Mouse (Mus musculus) ovary, postnatal 14 days (tissue): ENCODE results near the gene Sdhb.

Source experiments
- DNase-seq: peaks from one replicate; pipeline ENCODE4 v3.0.0; 2022; ENCODE audit warnings: low spot score

The Sdhb gene

DNA sequence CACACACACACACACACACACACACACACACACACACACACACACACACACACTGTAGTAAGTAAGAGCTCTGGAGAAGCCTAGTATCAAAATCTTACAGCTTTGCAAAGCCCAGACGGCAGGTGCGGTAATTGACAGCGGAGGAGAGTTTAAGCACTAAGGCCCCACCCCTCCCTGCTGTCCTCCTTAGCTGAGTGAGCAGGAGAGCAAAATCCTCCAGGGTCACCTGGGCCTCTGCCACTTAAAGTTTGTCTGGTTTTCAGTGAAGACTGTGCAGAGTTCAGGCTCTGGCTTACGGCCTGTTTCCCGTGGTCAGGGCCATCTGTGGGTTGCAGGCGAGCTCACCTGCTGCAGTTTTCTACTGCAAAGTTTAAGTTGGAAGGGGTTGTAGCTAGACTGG, 12.5 kb upstream of the Sdhb start:
- no peak for DNase-seq

- no peak for DNase-seq
Observed at GRCm38 (mm10) chr4:140949052-140949451, 12.0 kb upstream of the Sdhb start.

DNA sequence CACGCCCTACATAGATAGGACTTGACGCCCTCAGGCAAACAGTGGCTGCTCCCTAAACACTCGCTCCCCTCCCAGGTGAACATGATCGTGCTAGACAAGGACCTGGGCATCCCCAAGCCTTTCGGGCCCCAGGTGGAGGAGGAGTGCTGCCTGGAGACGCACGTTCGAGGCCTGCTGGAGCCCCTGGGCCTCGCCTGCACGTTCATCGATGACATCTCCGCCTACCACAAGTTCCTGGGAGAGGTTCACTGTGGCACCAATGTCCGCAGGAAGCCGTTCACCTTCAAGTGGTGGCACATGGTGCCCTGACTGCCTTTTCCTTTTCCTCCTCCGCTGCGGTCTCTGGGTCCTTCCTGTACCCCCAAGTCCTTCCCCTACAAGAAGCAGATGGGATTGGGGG, 11.4 kb upstream of the Sdhb start:
- no peak for DNase-seq

- peak; percentile 26 for DNase-seq
Observed at GRCm38 (mm10) chr4:140950574-140950973, 10.4 kb upstream of the Sdhb start.

DNA sequence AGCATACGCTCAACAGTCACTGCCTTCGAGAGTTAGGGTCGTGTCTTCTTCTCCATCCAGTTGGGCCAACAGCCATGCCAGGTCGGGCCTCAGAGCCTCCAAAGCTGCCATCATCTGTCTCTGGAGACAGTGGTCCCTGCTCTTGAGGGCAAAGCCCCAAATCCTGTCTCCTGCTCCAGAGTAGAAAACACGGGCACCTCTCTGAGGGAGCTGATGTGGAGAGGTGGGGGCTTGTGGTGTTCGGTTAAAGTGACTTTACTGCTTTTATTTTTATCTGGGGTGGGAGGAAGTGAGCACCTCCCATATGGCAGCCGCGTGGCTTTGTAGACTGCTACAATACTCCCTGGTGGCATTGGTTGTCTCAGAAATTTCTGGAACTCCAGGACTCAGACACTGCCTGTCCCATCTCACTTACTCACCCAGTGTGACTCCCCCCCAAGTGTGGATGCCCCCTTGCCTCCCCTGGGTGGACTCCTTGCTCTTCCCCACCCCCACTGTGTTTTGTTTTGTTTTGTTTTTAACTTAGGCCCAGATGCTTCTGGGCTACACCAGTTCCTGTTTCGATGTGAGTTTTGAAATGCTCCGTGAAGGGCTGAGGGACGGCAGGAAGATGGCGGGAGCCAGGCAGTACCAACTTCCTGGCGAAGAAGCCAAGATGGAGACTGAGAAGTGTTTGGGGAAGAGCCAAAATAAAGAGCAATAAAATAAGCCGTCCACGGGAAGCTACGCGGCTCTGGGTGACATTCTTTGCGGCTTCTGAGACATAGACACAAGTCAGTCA, 9.0 kb upstream of the Sdhb start:
- no peak for DNase-seq

- no peak for DNase-seq
Observed at GRCm38 (mm10) chr4:140957131-140957702, 3.8 kb upstream of the Sdhb start.

- peak; percentile 69 for DNase-seq
Observed at GRCm38 (mm10) chr4:140957725-140958124, 3.3 kb upstream of the Sdhb start.

GRCm38 (mm10) chr4:140958319-140958718, 2.7 kb upstream of the Sdhb start:
- no peak for DNase-seq

DNA sequence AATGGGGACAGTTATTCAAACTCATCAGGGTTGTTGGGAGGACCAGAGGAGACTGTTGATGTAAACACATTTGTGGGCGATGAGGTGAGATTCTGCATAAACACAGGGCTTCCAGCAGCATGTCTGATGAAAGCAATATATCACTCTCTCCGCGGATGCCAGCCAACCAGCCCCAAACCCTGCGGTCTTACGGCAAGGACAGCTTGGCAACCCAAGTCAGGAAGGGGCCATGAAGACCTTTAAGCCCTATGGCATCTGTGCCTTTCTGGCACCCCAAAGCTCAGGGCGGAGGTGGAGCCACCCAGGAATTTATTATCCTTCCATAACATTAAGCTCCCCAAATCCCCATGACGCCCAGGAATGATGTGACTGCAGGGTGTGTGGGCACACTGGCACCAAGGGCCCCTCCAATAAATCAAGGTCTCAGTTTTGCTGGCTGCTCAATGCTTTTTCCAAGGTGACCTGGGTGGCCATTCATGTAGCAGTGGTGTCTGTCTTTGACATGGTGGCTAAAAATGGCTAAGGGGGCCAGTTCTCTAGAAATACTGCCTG, 1.8 kb upstream of the Sdhb start:
- no peak for DNase-seq

DNA sequence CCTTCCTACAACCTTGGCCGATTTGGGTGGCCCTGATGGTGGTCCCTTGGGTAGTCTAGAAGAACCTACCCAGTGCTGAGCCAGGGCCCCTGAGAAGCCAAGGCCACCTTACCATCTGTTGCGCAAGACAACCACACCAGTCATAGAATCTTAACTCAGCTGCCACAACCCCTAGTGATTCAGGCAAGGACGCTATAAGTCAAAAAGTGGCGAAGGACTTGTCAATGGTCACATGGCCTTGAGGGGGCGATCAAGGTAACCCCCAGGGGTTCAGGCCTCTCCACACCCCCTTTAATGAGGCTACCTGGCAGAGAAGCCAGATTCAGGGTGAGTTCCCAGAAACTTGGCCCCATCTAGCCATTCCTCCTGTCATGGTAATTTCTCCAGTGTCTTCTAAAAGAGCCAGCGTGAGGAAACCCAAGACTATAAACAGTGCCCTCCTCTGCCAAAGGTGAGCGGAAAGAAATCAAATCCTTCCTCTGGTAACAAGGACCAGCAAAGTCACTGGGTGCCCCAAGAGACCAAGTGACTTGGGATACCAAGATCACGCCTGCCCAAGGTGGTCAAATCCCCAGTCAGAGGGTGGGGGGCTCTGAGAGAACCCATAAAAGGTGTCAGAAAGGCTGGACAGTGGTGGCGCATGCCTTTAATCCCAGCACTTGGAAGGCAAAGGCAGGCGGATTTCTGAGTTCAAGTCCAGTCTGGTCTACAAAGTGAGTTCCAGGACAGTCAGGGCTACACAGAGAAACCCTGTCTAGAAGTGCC, 1.1 kb upstream of the Sdhb start:
- no peak for DNase-seq

GRCm38 (mm10) chr4:140961467-140962206, 634 bp downstream of the Sdhb start:
- no peak for DNase-seq

- no peak for DNase-seq
Observed at GRCm38 (mm10) chr4:140962207-140962909, 1.4 kb downstream of the Sdhb start.

GRCm38 (mm10) chr4:140962950-140963349, 1.9 kb downstream of the Sdhb start:
- DNase-seq, result no peak

DNA sequence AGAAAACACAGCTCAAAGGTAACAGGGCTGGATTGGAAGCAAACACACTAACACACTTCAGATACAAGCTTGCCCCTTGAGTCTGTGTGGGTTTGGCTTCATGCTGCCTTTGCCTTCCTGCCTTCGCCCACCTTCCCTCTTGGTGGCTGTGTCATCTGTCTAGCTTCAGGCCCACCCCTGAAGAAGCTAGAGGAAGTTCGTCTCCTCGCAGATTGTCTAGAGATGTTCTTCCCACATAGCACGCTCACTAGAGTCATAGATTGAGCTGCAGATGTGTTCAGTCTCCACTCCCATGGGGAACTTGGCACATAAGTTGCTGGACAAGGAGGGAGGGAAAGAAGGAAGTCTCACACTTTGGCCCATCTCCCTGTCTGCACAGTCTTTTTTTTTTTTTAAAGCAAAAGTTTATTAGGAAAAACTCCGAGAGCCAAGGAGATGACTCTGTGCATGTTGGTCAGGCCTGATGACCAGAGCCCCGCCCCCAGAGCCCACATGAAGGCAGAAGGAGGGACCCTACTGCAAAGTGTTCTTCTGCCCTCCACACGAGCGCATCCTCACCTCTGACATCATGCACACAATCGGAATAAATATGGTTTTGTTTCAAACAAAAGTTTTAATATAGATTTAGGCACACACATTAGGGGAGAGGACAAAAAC, 3.1 kb downstream of the Sdhb start:
- no peak for DNase-seq

DNA sequence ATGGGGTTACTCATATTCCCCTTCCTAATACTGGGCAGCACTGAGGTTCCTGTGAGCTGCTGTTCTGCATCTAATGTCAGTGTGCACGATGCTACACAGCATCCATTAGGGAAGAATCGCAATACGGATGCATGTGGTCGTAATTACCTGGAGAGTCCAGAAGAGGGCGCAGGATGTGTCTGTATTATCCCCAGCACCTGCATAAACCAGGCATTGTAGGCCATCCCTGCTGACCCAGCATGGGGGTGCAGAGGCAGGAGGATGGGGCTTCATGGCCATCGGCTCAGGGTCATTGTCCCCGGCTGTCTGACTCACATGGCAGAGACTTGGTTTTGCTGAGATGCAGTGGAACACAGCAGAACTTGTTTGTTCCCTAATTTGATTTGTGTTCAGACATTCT, 3.6 kb downstream of the Sdhb start:
- DNase-seq, result peak; percentile 67

- DNase-seq, result no peak
Observed at GRCm38 (mm10) chr4:140967386-140968159, 6.6 kb downstream of the Sdhb start.

GRCm38 (mm10) chr4:140971691-140972090, 10.7 kb downstream of the Sdhb start:
- DNase-seq, result no peak

- DNase-seq, result no peak
Observed at GRCm38 (mm10) chr4:140974408-140974807, 13.4 kb downstream of the Sdhb start.

GRCm38 (mm10) chr4:140975356-140975755, 14.4 kb downstream of the Sdhb start:
- no peak for DNase-seq

- DNase-seq, result no peak
Observed at GRCm38 (mm10) chr4:140977278-140977677, 16.3 kb downstream of the Sdhb start.
